Mouse (Mus musculus): ENCODE data around the gene Mbnl3. TPM values are rescaled to one million over a fixed set of nuclear protein-coding genes. Genes with fewer than 3 reads are reported as not detected.

Gene Mbnl3
- total and polyA plus RNA-seq, 3 experiments: 1.5 to 81.6 (median 40.4) TPM

GRCm38 (mm10) chrX:51170404-51170803 lies 35.9 kb downstream of the Mbnl3 start:
- no peak for TF ChIP-seq GATA1 (IDR thresholded peaks at IDR 0.05; ENCODE audit: borderline replicate concordance, low read length)
- no peak for TF ChIP-seq TAL1 (conservative IDR thresholded peaks at IDR 0.05; ENCODE audit: low read depth, low read length)
- no peak for TF ChIP-seq POLR2AphosphoS5 (IDR thresholded peaks at IDR 0.05; ENCODE audit: insufficient replicate concordance, low read depth, low read length)
- no peak for TF ChIP-seq GATA2 (IDR thresholded peaks at IDR 0.05; ENCODE audit: borderline replicate concordance, low read depth, low read length)
- TF ChIP-seq CTCF (IDR thresholded peaks at IDR 0.05; ENCODE audit: low read depth, low read length): no peak
- H3K4me1 ChIP-seq (ENCODE audit: insufficient read depth, low read depth, low read length): peaks cover 20% of the 10 kb centered on the region; the same call in 1 of the 2 replicates
- no peak for DNase-seq (ENCODE audit: low spot score)
- H3K36me3 ChIP-seq (replicated peaks): peaks cover 2% of the 10 kb centered on the region
- no peak overlapping the region for H3K4me3 ChIP-seq (ENCODE audit: low read depth, low read length)
- no peaks in the 10 kb centered on the region for H3K9me3 ChIP-seq (replicated peaks)
- ATAC-seq (ENCODE audit: extremely low read depth, insufficient number of reproducible peaks, low FRiP score, poor library complexity, severe bottlenecking): no peak
- no peaks in the 10 kb centered on the region for H3K27me3 ChIP-seq (ENCODE audit: insufficient read depth, low read length)

GRCm38 (mm10) chrX:51169476-51170045 lies 36.8 kb downstream of the Mbnl3 start:
- Histone ChIP-seq H3K36me3 (replicated peaks) (peaks cover 2% of the 10 kb centered on the region), H3K4me3 (ENCODE audit: low read depth, low read length) (no peak overlapping the region), H3K9me3 (replicated peaks) (no peaks in the 10 kb centered on the region), H3K27me3 (ENCODE audit: insufficient read depth, low read length) (no peaks in the 10 kb centered on the region), H3K4me1 (ENCODE audit: insufficient read depth, low read depth, low read length) (peaks cover 20% of the 10 kb centered on the region; the same call in 1 of the 2 replicates)
- no peak for ATAC-seq (ENCODE audit: extremely low read depth, insufficient number of reproducible peaks, low FRiP score, poor library complexity, severe bottlenecking)
- no peak for TF ChIP-seq GATA1 (IDR thresholded peaks at IDR 0.05; ENCODE audit: borderline replicate concordance, low read length)
- no peak for DNase-seq (ENCODE audit: low spot score)

DNA sequence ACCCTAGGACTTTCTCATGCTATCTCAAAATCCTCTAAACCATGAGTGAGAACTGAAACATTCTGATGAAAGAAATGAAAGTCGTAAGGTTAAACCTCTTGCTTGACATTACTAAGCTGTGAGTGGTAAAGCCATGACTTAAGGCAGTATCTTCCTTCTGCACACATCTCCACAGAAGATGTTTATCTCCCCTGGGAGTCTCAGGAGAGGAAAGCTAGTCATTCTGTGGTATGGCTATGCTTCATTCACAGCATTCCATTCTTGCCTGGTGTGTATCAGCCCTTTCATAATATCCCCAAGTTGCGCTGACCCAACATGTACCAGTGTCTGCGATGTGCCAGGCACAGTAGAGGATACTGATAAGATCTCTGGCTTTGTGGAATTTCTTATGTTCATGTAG lies 38.4 kb downstream of the Mbnl3 start:
- H3K4me1 ChIP-seq (ENCODE audit: insufficient read depth, low read depth, low read length): peaks cover 20% of the 10 kb centered on the region; the same call in 1 of the 2 replicates
- ATAC-seq (ENCODE audit: extremely low read depth, insufficient number of reproducible peaks, low FRiP score, poor library complexity, severe bottlenecking): peak; percentile 85
- no peaks in the 10 kb centered on the region for H3K9me3 ChIP-seq (replicated peaks)
- no peak; the same call in 1 of the 2 replicates for TF ChIP-seq TAL1 (conservative IDR thresholded peaks at IDR 0.05; ENCODE audit: low read depth, low read length)
- no peak for TF ChIP-seq GATA1 (IDR thresholded peaks at IDR 0.05; ENCODE audit: borderline replicate concordance, low read length)
- no peak for TF ChIP-seq CTCF (IDR thresholded peaks at IDR 0.05; ENCODE audit: low read depth, low read length)
- no peak for TF ChIP-seq POLR2AphosphoS5 (IDR thresholded peaks at IDR 0.05; ENCODE audit: insufficient replicate concordance, low read depth, low read length)
- TF ChIP-seq GATA2 (IDR thresholded peaks at IDR 0.05; ENCODE audit: borderline replicate concordance, low read depth, low read length): no peak
- peaks cover 2% of the 10 kb centered on the region for H3K36me3 ChIP-seq (replicated peaks)
- no peaks in the 10 kb centered on the region for H3K27me3 ChIP-seq (ENCODE audit: insufficient read depth, low read length)
- peak; percentile 2 for DNase-seq (ENCODE audit: low spot score)
- H3K4me3 ChIP-seq (ENCODE audit: low read depth, low read length): no peak overlapping the region

DNA sequence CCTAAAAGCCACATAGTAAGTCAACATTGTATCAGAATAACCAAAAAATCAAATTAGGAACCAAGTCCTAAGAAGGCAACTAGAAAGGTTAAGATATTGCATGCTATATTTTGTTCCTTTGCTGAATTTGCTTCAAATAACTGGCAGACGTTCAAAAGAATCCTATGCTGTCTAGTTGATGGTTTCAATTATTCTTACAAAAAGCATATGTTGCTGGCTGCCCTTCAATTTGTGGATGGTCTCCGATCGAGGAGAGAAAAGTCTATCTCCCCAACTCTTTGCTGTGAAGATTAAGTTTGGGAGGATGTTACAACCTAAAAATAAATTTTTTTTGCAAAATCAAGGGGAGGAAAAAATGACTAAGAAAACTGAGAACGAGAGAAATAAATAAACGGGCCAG lies 41.6 kb downstream of the Mbnl3 start:
- no peak overlapping the region for H3K4me3 ChIP-seq (ENCODE audit: low read depth, low read length)
- DNase-seq (ENCODE audit: low spot score): no peak
- ATAC-seq (ENCODE audit: extremely low read depth, insufficient number of reproducible peaks, low FRiP score, poor library complexity, severe bottlenecking): no peak
- H3K27me3 ChIP-seq (ENCODE audit: insufficient read depth, low read length): no peaks in the 10 kb centered on the region
- TF ChIP-seq POLR2AphosphoS5 (IDR thresholded peaks at IDR 0.05; ENCODE audit: insufficient replicate concordance, low read depth, low read length): no peak
- no peak for TF ChIP-seq GATA2 (IDR thresholded peaks at IDR 0.05; ENCODE audit: borderline replicate concordance, low read depth, low read length)
- TF ChIP-seq TAL1 (conservative IDR thresholded peaks at IDR 0.05; ENCODE audit: low read depth, low read length): no peak
- no peak for TF ChIP-seq GATA1 (IDR thresholded peaks at IDR 0.05; ENCODE audit: borderline replicate concordance, low read length)
- no peak for TF ChIP-seq CTCF (IDR thresholded peaks at IDR 0.05; ENCODE audit: low read depth, low read length)
- H3K36me3 ChIP-seq (replicated peaks): no peaks in the 10 kb centered on the region
- H3K4me1 ChIP-seq (ENCODE audit: insufficient read depth, low read depth, low read length): peaks cover 17% of the 10 kb centered on the region; the same call in 1 of the 2 replicates
- no peaks in the 10 kb centered on the region for H3K9me3 ChIP-seq (replicated peaks)

- ATAC-seq (ENCODE audit: extremely low read depth, insufficient number of reproducible peaks, low FRiP score, poor library complexity, severe bottlenecking): no peak
- DNase-seq (ENCODE audit: low spot score): no peak
- no peaks in the 10 kb centered on the region for H3K36me3 ChIP-seq (replicated peaks)
These were observed 57.9 kb downstream of the Mbnl3 start for GRCm38 (mm10) chrX:51148436-51148835.

DNA sequence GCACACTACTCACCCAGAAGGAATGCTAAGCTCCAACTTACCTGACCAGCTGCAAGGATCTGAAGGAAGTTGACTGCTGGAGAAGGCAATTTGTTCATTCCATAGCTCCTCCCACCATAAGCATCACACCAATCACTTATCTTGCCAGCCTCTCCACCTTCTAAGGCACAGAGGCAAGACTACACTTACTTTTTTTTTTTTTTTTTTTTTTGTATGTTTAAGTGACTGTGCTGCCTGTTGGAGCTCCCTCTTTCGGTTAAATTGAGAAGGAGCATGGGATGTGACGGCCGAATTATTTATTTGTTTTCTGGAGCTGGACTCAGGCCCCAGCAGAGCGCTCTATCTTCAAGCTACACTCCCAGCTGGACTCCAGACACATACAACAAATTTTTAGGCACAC lies 60.0 kb downstream of the Mbnl3 start:
- no peaks in the 10 kb centered on the region for H3K9me3 ChIP-seq (replicated peaks)
- no peak for TF ChIP-seq TAL1 (conservative IDR thresholded peaks at IDR 0.05; ENCODE audit: low read depth, low read length)
- no peak for TF ChIP-seq CTCF (IDR thresholded peaks at IDR 0.05; ENCODE audit: low read depth, low read length)
- TF ChIP-seq GATA1 (IDR thresholded peaks at IDR 0.05; ENCODE audit: borderline replicate concordance, low read length): no peak
- no peak for TF ChIP-seq POLR2AphosphoS5 (IDR thresholded peaks at IDR 0.05; ENCODE audit: insufficient replicate concordance, low read depth, low read length)
- no peak for TF ChIP-seq GATA2 (IDR thresholded peaks at IDR 0.05; ENCODE audit: borderline replicate concordance, low read depth, low read length)
- DNase-seq (ENCODE audit: low spot score) (no peak), ATAC-seq (ENCODE audit: extremely low read depth, insufficient number of reproducible peaks, low FRiP score, poor library complexity, severe bottlenecking) (no peak)
- H3K4me3 ChIP-seq (ENCODE audit: low read depth, low read length): no peak overlapping the region
- H3K36me3 ChIP-seq (replicated peaks): peaks cover 2% of the 10 kb centered on the region
- peaks cover 25% of the 10 kb centered on the region for H3K4me1 ChIP-seq (ENCODE audit: insufficient read depth, low read depth, low read length)
- no peaks in the 10 kb centered on the region for H3K27me3 ChIP-seq (ENCODE audit: insufficient read depth, low read length)

More at GRCm38 (mm10) chrX:51148436-51148835, 57.9 kb downstream of the Mbnl3 start:
- Histone ChIP-seq H3K9me3 (replicated peaks) (no peaks in the 10 kb centered on the region), H3K4me3 (ENCODE audit: low read depth, low read length) (no peak overlapping the region), H3K4me1 (ENCODE audit: insufficient read depth, low read depth, low read length) (peaks cover 18% of the 10 kb centered on the region), H3K27me3 (ENCODE audit: insufficient read depth, low read length) (no peaks in the 10 kb centered on the region)
- TF ChIP-seq GATA1 (IDR thresholded peaks at IDR 0.05; ENCODE audit: borderline replicate concordance, low read length) (no peak), TAL1 (conservative IDR thresholded peaks at IDR 0.05; ENCODE audit: low read depth, low read length) (no peak), CTCF (IDR thresholded peaks at IDR 0.05; ENCODE audit: low read depth, low read length) (no peak), GATA2 (IDR thresholded peaks at IDR 0.05; ENCODE audit: borderline replicate concordance, low read depth, low read length) (no peak), POLR2AphosphoS5 (IDR thresholded peaks at IDR 0.05; ENCODE audit: insufficient replicate concordance, low read depth, low read length) (no peak)

Measured in G1E (cell line).